Mouse (Mus musculus): Measurements from ENCODE around the gene Mprip. TPM values are rescaled to one million over a fixed set of nuclear protein-coding genes. Genes with fewer than 3 reads are reported as not detected.

The Mprip gene
- total RNA-seq, 1 experiment from 2014 or later: 226 TPM

DNA sequence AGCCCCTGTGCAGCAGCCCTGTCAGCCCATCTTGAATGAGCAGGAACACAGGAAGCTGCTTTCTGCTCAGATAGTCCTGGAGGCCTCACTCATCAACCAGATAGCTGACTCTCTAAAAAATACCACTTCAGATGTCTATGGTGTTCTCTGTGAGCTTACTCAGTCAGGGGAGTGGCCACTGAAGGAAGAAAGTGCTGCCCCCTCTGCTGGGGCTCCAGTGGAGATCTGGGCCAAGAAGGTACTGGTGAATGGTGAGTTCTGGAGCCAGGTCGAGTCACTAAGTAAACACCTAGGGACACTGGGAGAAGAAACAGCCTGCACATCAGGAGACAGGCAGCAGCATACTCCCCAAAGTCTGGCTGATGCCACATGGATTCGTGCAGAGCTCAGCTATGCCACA lies 98.5 kb downstream of the Mprip start:
- no peak for DNase-seq

DNA sequence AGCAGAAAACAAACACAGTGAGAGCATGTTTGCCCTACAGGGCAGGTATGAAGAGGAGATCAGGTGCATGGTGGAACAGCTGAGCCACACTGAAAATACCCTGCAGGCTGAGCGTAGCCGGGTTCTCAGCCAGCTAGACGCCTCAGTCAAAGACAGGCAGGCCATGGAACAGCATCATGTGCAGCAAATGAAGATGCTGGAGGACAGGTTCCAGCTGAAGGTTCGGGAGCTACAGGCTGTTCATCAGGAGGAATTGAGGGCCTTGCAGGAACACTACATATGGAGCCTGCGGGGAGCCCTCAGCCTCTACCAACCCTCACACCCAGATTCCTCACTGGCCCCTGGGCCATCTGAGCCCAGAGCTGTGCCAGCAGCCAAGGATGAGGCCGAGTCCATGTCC lies 99.7 kb downstream of the Mprip start:
- DNase-seq: no peak

DNA sequence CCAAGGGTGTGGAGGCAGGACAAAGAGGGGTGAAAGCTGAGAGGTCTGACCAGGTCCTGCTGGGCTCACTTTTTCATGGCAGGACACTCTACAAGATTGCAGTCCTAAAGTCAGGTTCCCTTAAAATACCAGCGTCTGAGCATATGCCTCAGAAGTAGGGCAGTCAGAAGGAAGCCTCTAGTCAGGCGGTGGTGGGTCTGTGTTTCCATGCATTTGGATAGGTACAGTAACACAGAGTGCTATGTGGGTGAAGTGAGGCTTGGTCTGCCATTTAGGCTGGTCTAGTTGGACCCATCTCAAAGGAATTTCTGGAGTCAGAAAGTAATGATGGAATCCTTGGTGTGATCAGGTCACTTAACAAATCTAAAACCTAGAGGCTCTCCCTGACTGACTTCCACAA lies 108.2 kb downstream of the Mprip start:
- no peak for DNase-seq

GRCm38 (mm10) chr11:59769738-59770137 lies 108.6 kb downstream of the Mprip start:
- peak; percentile 48 for DNase-seq

GRCm38 (mm10) chr11:59770753-59771152 lies 109.6 kb downstream of the Mprip start:
- no peak for DNase-seq

DNA sequence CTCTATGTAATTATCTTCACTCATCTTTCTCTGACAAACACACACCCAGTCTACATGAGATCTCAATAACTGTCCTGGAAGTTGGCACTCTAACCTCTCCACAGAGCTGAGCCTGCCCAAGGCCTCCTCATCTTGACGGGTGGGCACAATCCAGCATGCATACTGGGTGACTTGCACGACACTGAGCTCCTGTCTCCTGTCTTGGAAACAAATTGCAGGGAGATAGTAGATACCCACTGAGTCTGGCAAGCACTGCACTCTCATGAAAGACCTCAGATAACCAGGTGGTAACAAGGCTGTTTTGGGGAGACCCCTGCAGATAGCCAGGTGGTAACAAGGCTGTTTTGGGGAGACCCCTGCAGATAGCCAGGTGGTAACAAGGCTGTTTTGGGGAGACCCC lies 111.2 kb downstream of the Mprip start:
- no peak for DNase-seq

GRCm38 (mm10) chr11:59772902-59773301 lies 111.8 kb downstream of the Mprip start:
- peak; percentile 36 for DNase-seq

DNA sequence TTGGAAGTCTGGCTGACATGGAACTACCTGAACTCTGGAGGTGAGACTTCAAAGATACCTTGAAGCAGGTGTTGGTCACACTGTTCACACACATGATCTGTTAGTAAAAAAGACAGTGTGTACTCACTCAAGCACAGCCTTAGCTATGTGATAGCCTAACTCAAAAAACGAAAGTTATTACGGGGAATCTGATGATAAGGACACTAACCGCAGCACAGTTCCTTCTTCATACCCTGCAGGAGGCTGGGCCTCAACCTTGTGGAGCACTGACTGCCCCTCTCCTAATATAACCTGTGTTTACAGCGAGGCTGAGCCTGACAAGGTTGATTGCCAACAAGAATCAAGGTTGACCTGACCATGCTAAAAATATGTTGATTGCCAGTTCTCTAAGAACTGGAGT lies 113.4 kb downstream of the Mprip start:
- DNase-seq: no peak

DNA sequence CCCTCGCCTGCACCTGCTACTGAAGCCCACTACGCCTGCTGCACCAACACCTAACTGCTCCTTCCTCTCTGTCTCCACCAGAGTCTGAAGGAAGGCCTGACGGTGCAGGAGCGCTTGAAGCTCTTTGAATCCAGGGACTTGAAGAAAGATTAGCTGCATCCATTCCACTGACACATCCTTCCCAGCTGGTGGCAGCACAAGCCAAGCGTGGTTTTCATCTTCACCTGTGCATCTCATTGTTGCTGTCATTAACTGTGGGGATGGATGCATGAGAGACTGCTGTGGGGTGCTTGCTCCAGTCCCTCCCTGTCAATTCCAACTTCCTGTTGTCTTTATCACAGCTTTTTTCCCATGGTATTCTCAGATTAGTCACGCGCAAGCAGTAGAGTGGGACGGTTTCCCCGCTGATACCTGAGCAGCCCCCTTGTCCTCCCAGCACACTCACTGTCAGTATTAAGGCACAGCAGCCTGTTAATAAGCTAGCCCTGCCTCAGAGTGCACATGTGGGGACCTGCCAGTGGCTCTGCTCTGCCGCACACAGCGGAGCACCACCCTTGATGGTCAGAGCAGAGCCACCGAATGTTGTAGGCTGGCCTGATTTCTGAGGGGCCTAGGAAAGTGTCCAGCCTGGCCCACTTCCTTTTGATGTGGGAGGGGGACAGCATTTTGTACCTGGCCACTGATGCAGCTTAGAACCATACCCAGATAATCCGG lies 114.5 kb downstream of the Mprip start:
- no peak for DNase-seq

DNA sequence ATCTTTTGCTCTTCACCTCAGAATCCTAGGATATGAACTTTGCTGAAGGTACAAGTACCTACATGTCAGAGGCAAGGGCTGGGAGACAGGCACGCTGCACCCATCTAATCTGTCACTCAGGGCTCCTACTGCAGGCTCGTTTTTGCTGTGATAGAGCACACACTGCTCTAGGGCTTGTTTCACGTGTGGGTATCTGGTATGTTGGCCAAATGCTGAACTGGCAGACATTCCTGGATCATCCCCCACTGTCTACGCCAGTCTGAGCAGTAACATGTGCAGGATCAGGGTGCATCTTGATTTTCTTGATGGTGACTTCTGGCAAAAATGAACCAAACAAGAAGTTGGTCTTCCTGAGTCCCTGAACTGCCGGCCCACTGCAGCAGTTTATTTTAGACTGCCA lies 116.2 kb downstream of the Mprip start:
- no peak for DNase-seq

DNA sequence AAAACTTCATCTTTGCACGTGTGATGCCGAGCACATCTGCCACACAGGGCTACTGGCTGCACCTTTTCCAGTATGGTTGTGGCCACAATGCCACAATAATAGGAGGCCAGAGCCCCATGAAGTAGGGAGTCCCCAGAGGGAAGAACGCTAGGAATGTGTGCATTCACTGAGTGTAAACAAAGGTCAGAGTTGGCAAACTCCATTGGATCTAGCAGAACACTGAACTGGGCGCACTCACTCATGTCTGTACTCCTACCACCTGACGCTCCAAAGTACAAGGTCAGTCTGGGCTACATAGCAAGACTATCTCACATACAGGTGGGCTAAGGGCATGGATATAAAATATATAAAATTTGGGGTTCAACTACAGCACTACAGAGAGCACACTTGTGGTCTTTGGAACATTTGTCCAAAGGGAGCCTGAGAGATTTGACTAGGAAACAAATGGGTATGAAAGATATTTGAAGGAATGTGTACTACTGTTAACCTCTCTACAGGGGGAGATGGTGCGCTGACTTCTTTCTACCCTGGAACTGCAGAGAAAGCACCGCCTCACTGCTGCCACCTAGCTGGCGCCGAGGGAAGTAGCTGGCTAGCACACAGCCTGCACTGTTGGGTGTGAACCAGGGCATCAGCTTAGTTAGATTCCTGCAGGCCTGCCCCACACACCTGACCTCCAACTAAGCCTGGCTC lies 117.2 kb downstream of the Mprip start:
- peak; percentile 90 for DNase-seq

- DNase-seq: no peak
Observed at GRCm38 (mm10) chr11:59778874-59779223, 117.7 kb downstream of the Mprip start.

DNA sequence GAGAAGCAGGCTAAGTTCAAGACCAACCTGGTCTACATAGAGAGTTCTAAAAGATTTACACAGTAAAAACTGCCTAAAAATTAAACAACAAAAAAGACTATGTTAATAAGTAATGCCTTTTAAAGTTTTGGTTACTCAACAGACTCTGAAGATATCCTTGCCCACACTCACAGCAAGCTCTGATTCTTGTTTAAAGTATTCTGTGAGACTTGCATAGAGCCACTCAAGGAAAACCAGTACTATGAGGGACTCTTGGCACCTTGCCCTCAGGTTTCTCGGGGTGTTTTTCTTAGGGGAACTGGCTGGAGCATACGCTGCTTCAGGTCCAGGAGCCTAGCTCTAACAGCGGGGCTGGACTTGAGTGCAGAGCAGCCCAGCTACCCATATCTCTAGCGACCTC lies 118.3 kb downstream of the Mprip start:
- no peak for DNase-seq

DNA sequence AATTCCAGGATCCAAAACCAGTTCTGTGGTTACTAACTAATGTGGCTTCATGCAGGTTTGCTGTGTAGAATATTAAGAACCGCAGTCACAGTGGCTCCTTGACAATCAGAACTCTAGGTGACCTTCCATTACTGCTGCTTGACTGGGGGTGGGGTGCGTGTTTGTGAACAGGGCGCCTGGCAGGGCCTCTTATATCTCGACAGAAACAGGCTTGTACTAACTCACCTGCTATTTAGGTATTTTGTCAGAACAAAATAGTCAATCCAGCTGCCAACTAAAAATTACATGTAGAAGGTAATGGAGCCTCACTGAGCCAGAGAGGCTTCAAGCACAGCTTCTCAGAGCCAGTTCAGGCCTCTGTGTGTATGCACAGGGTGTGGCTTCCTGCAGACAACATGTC lies 119.1 kb downstream of the Mprip start:
- DNase-seq: no peak

DNA sequence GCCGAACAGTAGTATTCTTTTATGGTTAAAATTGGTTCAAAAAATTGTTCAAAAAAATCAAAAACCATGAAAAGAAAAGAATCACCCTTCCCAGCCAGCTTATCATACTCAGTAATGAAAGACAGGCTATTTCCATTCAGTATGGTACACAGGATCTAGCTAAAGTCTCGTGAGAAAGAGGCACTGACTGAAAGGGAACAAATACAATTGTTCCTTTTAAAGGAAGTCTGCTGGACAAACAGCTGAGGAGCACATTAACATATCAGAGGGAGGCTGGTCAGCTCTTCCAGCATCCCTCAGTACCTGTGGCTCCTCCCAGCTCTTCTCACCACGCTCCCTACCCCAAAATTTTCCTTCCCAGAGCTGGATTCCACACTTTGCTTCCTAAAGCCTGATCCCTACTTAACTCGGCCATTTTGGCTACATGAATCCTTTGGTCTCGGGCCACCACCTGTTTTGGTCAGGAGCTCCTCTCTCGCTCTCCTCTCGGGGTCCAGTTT lies 121.0 kb downstream of the Mprip start:
- DNase-seq: no peak

DNA sequence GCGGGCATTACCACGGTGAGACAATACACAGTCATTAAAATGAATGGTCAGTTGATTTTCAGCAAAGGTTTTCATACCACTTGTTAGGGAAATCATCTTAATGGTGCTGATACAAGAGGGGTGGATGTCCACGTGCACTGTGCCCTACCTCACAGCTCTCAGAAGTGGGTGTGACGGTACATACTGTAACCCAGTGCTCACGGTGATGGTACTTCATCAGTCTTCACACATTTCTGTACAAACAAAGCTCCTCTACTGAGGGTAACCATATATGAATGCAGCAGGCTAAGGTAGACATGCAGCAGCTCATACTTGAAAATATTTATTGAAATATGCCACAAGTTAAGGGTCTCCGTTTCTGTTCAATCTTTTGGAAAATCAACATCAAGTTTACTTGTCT lies 122.5 kb downstream of the Mprip start:
- no peak for DNase-seq

- peak; percentile 47 for DNase-seq
Observed at GRCm38 (mm10) chr11:59786444-59787198, 125.5 kb downstream of the Mprip start.

DNA sequence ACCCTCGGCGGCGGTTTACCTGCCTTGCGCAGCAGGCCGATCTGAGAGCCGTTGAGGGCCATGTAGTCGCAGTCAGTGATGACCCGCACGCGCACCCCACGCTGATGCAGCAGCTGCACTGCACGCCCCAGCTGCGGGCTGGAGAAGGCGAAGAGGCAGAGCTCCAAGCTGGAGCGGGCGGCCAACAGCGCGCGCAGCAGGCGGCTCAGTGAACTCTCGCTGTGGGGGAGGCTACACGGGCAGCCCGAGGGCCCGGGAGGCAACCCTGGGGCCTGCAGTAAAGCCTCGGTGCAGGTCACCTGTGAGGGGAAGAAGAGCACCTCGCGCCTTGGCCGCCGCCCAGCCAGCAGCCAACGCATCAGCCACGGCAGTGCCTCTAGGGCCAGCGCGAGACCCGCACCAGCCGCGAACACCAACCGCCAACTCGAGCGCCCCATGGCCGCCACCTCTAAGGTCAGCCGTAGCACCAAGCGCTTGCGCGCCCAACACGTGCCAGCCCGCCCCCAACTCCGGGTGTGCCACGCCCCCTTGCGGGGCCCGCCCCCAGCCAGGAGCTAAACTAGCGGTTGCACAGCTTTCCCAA lies 126.2 kb downstream of the Mprip start, which contains the start of gene Pld6:
Gene Pld6, minus strand, starts transcription at position 447 of the 583 bp plus-strand sequence.
- DNase-seq: peak; percentile 88

DNA sequence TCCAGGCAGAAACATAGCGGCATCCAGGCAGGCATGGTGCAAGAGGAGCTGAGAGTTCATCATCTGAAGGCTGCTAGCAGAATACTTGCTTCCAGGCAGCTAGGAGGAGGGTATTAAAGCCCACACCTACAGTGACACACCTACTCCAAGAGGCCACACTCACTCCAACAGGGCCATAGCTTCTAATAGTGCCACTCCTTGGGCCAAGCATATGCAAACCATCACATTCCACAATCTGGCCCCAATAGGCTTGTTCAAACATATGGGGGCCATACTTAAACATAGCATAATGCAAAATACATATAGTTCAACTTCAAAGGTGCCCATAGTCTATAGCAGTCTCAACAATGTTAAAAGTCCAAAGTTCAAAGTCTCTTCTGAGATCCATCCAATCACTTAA lies 128.2 kb downstream of the Mprip start:
- no peak for DNase-seq

DNA sequence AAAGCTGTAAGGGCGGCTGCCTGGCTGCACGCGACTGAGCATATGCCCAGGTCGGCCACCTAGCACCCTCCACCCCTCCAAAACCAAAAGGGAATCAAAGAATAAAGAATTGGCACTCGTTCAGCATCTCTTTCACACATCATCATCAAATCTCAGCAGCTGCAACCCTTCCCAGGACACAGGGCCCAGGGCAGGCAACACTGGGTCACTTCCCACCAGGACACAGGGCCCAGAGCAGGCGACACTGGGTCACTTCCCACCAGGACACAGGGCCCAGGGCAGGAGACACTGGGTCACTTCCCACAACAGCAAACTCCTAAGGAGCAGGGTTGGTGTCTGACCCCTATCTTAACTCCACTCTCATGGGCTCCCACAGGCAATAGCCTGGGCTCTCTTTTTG lies 132.3 kb downstream of the Mprip start:
- no peak for DNase-seq

DNA sequence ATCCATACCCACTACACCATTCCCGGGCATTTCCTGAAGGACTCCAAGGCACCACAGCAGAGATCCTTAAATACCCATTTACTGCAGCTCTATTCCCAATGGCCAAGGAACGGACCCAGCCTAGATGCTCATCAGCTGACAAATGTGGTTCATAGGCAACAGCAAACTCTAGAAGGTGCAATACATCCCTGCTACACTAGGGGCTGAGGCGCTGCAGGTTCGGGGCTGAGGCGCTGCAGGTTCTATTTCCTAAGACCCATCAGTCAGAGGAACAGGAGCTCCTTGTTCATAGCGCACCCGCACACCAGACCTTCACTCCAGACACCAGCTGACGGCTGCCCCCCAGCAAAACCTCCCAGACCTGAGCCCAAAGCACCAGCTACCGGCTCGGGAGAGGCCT lies 139.3 kb downstream of the Mprip start:
- DNase-seq: no peak

- no peak for DNase-seq
Observed at GRCm38 (mm10) chr11:59801881-59802280, 140.8 kb downstream of the Mprip start.

DNA sequence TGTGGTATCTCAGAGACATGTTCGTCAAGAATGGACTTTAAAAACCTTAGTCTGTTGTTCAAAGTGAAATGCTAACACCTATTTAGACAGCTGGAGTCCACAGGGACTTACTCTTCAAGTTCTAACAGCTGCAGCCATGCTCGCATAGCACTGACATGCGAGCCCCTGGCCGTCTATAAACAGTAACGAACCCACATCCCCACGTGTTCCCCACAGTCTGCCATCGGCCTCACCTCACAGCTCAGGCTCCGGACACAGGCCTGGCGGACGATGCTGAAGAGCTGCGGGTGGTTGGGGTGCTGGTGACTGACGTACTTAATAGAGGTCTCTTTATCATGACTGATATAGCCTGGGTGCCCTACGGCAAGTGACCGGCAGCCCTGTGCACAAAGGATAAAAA lies 142.4 kb downstream of the Mprip start:
- no peak for DNase-seq
